In the genomic region with DNA sequence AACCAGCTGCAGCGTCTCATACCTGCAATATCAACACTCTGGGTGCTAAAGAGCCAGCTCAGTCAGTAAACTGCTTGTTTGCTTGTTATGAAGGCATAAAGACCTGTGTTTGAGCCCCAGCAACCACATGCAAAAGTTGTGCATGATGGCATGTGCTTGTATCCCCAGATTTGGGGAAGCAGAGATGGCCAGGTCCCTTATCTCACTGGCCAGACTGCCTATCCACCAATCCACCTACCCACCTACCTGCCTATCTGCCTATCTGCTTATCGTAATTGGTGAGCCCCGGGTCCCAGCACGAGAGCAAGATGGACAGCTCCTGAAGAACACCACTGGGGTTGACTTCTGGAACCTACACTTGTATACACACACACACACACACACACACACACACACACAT, we compare ENCODE assay signal across 1 mouse cellular context.
A peak's percentile ranks its signal among the peaks of the same experiment; 100 is the strongest.
TF ChIP-seq lines count a peak whose summit lies in the region.

No protein-coding gene starts in this region.

TF ChIP-seq in MEL, 35 proteins besides CTCF, POLR2A, EP300 and RAD21 (continued from another document):
- TF ChIP-seq GATA1 (IDR thresholded peaks at IDR 0.05; ENCODE audit: low read depth, low read length): peak; percentile 96
- no peak for TF ChIP-seq MAZ (IDR thresholded peaks at IDR 0.05; ENCODE audit: low read depth, low read length)
- TF ChIP-seq CHD1 (IDR thresholded peaks at IDR 0.05; ENCODE audit: low read depth, low read length): no peak
- TF ChIP-seq SIN3A (IDR thresholded peaks at IDR 0.05; ENCODE audit: low read length): no peak
- no peak for TF ChIP-seq MAFK (IDR thresholded peaks at IDR 0.05; ENCODE audit: borderline replicate concordance, low read depth, low read length)
- no peak for TF ChIP-seq SMC3 (IDR thresholded peaks at IDR 0.05; ENCODE audit: low read depth, low read length)
- TF ChIP-seq MEF2A (IDR thresholded peaks at IDR 0.05; ENCODE audit: extremely low read depth, insufficient replicate concordance, low read depth, low read length, poor library complexity, severe bottlenecking): no peak
- TF ChIP-seq MYC (IDR thresholded peaks at IDR 0.05; ENCODE audit: low read depth, low read length): peak; percentile 89; the same call in 1 of the 2 replicates
- TF ChIP-seq MYB (IDR thresholded peaks at IDR 0.05; ENCODE audit: low read depth, low read length): no peak
- TF ChIP-seq ZMIZ1 (IDR thresholded peaks at IDR 0.05; ENCODE audit: low read depth, low read length): no peak
- TF ChIP-seq BHLHE40 (IDR thresholded peaks at IDR 0.05; ENCODE audit: borderline replicate concordance, low read depth, low read length): peak; percentile 94
- TF ChIP-seq ZC3H11A (IDR thresholded peaks at IDR 0.05; ENCODE audit: low read depth, low read length): no peak
- TF ChIP-seq GABPA (IDR thresholded peaks at IDR 0.05; ENCODE audit: low read depth, low read length): no peak
- TF ChIP-seq UBTF (IDR thresholded peaks at IDR 0.05; ENCODE audit: borderline replicate concordance, insufficient read depth, low read depth, low read length): no peak
- TF ChIP-seq JUND (IDR thresholded peaks at IDR 0.05; ENCODE audit: low read depth, low read length): no peak
- no peak for TF ChIP-seq NELFE (IDR thresholded peaks at IDR 0.05; ENCODE audit: low read depth, low read length)
- TF ChIP-seq TCF12 (IDR thresholded peaks at IDR 0.05; ENCODE audit: low read depth, low read length): peak; percentile 94
- TF ChIP-seq USF2 (IDR thresholded peaks at IDR 0.05; ENCODE audit: borderline replicate concordance in 1 of 2, insufficient read depth in 1 of 2, low read depth in 1 of 2, low read length in 2 of 2): no peak
- no peak for TF ChIP-seq TBP (IDR thresholded peaks at IDR 0.05; ENCODE audit: low read depth, low read length)
- no peak for TF ChIP-seq NRF1 (IDR thresholded peaks at IDR 0.05; ENCODE audit: insufficient read depth, low read depth, low read length, poor library complexity, severe bottlenecking)
- TF ChIP-seq ZNF384 (IDR thresholded peaks at IDR 0.05; ENCODE audit: low read depth, low read length): no peak
- no peak for TF ChIP-seq KAT2A (conservative IDR thresholded peaks at IDR 0.05; ENCODE audit: low read depth, low read length)
- no peak for TF ChIP-seq USF1 (IDR thresholded peaks at IDR 0.05; ENCODE audit: low read depth, low read length)
- peak; percentile 33; the same call in 1 of the 2 replicates for TF ChIP-seq MXI1 (IDR thresholded peaks at IDR 0.05; ENCODE audit: low read depth, low read length)
- peak; percentile 83 for TF ChIP-seq TAL1 (IDR thresholded peaks at IDR 0.05; ENCODE audit: low read length)
- no peak for TF ChIP-seq CHD2 (IDR thresholded peaks at IDR 0.05; ENCODE audit: low read length)
- peak; percentile 68; the same call in 1 of the 2 replicates for TF ChIP-seq MAX (IDR thresholded peaks at IDR 0.05; ENCODE audit: low read length)
